Mouse (Mus musculus) macrophage (primary cell): ENCODE measurements around the gene Fos. TPM values are rescaled to one million over a fixed set of nuclear protein-coding genes. Genes with fewer than 3 reads are reported as not detected.

Source experiments
- H3K27ac ChIP-seq: fragments of 350-480 bp; formaldehyde crosslinking; 2 replicates; pipeline ENCODE4 v1.9.0; 2021
- H3K36me3 ChIP-seq: fragments of 350-480 bp; formaldehyde crosslinking; 2 replicates; pipeline ENCODE4 v1.9.0; 2021; ENCODE audit errors: inconsistent target
- H3K4me3 ChIP-seq: fragments of 350-480 bp; formaldehyde crosslinking; 2 replicates; pipeline ENCODE4 v1.9.0; 2021; ENCODE audit errors: inconsistent target
- H3K79me2 ChIP-seq: fragments of 350-480 bp; formaldehyde crosslinking; 2 replicates; pipeline ENCODE4 v1.9.0; 2021; ENCODE audit errors: inconsistent target
- WGBS: methylation state at CpG from one replicate; pipeline ENCODE4 v1.1.7; 2026; ENCODE audit warnings: inconsistent platforms; ENCODE audit not compliant: missing documents; 5-methylcytosine and 5-hydroxymethylcytosine counted together
- polyA plus RNA-seq: library from polyadenylated mRNA; stranded (reverse); fragments of 250-400 nt; gene quantifications from 3 replicates; pipeline ENCODE4 v1.2.4, GENCODE M21; 2018; ENCODE audit warnings: inconsistent platforms
- total RNA-seq, 78 experiments: library from RNA; depleted of rRNA; stranded (reverse); fragments of 250-400 nt; gene quantifications; 1 replicate in 9 of 78; 2 replicates in 24 of 78; 3 replicates in 43 of 78; 4 replicates in 2 of 78; pipeline ENCODE4 v1.2.4; 2018; ENCODE audit warnings: inconsistent platforms in 56 of 78

Gene Fos
- total RNA-seq (2018; cell fraction: chromatin; rRNA removed) = 1,000 to 10,000 TPM in 2 of 26 experiments, 100 to 1,000 TPM in 11, 10 to 100 TPM in 13; 13.7 to 1,974 (median 105) TPM
- 1,000 to 10,000 TPM in 4 of 26 experiments, 100 to 1,000 TPM in 13, 10 to 100 TPM in 9; 10.4 to 2,234 (median 166) TPM for total RNA-seq (2018; cell fraction: cytosol; rRNA removed)
- total RNA-seq (2018; cell fraction: nucleus; rRNA removed) = 1,000 to 10,000 TPM in 3 of 26 experiments, 100 to 1,000 TPM in 13, 10 to 100 TPM in 10; 15.4 to 1,140 (median 154) TPM
- polyA plus RNA-seq = 18.1 to 88.1 TPM (median 21.8 TPM) in 3 replicates

DNA sequence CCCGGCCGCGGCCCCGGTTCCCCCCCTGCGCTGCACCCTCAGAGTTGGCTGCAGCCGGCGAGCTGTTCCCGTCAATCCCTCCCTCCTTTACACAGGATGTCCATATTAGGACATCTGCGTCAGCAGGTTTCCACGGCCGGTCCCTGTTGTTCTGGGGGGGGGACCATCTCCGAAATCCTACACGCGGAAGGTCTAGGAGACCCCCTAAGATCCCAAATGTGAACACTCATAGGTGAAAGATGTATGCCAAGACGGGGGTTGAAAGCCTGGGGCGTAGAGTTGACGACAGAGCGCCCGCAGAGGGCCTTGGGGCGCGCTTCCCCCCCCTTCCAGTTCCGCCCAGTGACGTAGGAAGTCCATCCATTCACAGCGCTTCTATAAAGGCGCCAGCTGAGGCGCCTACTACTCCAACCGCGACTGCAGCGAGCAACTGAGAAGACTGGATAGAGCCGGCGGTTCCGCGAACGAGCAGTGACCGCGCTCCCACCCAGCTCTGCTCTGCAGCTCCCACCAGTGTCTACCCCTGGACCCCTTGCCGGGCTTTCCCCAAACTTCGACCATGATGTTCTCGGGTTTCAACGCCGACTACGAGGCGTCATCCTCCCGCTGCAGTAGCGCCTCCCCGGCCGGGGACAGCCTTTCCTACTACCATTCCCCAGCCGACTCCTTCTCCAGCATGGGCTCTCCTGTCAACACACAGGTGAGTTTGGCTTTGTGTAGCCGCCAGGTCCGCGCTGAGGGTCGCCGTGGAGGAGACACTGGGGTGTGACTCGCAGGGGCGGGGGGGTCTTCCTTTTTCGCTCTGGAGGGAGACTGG, at the start of gene Fos:
TSS of gene Fos (plus strand) at position 410 of the 817 bp plus-strand sequence.
- H3K27ac ChIP-seq = peak within 1 kb of the TSS; percentile 95
- under 1% methylated on average over 42 of the region's 56 CpGs for WGBS

DNA sequence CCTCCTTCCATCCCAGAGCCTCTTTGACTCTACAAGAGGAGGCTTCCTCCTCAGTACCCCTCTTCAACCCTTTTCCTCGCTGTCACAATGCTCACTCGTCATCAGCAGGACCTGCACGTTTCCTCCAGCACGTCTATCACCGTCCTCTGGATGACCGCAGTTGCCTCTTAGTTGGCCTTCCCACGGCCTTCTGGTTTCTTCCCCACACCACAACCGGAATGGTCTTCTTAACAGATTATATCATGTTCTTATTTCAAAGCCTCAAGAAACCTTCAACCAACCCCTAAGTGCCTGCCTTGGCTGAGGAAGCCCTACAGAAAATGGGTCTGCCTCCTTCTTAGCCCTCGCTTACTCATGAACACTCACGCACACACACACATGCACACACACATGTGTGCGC, 48.0 kb upstream of the Fos start:
- Histone ChIP-seq H3K4me3 (no peak overlapping the region), H3K79me2 (no peaks in the 10 kb centered on the region), H3K27ac (no peak overlapping the region), H3K36me3 (no peaks in the 10 kb centered on the region)
- 90% methylated on average over 11 of the region's 11 CpGs for WGBS

More for the DNA sequence above, at the start of gene Fos:
- H3K79me2 ChIP-seq = peaks cover 33% of the 10 kb centered on the region
- H3K4me3 ChIP-seq = peak within 1 kb of the TSS; percentile 85
- H3K36me3 ChIP-seq = no peaks in the 10 kb centered on the region; the same call in none of the 2 replicates

DNA sequence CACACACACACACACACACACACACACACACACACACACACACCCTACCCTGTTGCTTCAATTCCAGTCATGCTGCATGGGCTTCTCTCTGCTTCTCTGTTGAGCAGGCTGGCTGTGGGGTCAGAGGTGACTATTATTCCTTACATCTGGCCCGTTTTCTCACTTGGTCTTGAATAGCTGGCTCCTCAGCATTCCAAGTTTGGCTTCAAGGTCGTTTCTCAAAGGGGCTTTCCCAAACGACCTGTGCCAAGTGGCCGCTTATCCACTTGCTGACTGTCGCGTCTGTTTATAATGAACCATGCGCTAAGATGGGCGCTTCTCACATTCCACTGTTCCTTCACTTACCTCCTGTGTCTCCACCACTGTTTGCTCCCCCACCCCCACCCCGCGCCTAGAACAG, 47.6 kb upstream of the Fos start:
- Histone ChIP-seq H3K79me2 (no peaks in the 10 kb centered on the region), H3K27ac (no peak overlapping the region), H3K36me3 (no peaks in the 10 kb centered on the region), H3K4me3 (no peak overlapping the region)
- WGBS = 90% methylated on average over 10 of the region's 10 CpGs

DNA sequence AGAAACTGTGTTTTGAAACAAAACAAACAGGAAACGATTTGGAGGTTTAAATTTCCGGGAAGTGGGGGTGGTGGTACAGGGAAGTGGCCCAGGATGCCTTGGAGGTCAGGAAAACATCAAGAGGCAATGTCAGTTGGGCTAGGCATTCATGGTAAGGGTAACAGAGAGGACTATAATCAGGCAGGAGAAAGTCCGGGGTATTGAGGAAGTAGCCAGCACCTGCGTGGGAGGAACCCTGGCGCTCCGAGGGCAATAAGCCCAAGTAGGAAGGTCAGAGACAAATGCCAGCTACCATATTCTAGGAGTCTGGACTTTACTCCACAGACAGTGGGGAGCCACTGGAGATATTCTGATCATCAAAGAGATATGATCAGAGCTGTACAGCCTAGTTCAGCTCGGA, 45.9 kb upstream of the Fos start:
- Histone ChIP-seq H3K27ac (no peak overlapping the region), H3K4me3 (no peak overlapping the region), H3K79me2 (no peaks in the 10 kb centered on the region), H3K36me3 (no peaks in the 10 kb centered on the region)
- 34% methylated on average over 7 of the region's 7 CpGs for WGBS

DNA sequence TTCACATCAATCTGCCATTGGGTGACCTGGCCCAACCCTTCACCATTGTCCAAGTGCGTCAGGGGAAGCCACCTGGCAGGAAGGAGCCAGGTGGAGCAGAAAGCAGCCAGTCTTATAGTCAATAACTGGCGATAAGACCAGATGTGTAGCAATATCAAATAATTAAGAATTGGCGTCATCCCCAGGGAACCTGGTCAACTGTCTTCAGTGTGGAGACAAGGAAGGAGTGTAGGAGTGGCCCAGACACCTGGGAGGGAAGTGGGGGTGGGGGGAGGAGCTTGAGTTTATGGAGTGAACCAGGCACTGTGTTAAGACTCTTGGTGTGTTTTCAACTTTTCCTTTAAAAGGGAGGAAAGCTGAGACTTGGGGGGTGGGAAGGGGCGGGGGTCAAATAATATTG, 43.7 kb upstream of the Fos start:
- H3K79me2 ChIP-seq = no peaks in the 10 kb centered on the region
- WGBS = 79% methylated on average over 4 of the region's 4 CpGs
- no peak overlapping the region for H3K4me3 ChIP-seq
- H3K36me3 ChIP-seq = no peaks in the 10 kb centered on the region
- no peak overlapping the region for H3K27ac ChIP-seq

DNA sequence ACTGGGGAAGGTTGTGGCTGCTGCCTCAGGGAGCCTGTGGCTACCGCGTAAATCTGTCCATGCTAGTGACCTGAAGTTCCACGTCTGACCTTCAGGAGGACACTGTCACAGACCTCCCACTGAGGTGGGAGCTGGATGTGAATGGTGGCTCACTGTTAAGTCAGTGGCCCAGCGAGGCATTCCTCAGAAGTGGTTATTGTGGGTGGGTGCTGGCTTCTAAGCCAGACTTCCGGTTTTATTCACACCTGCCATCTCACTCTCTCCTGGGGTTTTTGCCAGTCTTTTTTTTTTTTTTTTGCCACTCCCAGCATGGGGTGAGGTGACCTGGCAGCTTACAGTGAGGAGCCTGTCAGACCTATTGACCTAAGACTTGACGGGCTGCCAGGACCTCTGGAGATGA, 43.3 kb upstream of the Fos start:
- WGBS = 71% methylated on average over 6 of the region's 6 CpGs

DNA sequence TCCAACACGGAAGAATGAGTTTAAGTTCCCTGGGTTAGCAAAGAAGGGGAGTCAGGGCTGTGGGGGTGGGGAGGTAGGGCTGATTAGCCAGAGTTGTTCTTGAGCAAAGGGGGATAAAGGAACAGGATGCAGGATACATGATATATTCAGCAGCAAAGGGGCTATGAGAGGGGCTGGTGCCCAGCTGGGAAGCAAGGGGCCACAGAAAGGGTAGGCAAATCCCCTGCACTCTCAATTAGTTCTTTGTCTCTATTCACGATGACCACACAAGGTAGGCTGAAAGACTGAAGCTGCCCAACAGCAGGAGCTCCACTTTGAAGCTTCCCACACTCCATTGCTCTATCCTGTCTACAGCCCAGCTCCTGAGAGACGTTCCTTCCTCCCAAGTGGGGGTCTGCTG, 39.8 kb upstream of the Fos start:
- no peaks in the 10 kb centered on the region for H3K36me3 ChIP-seq
- WGBS = 85% methylated on average over 3 of the region's 3 CpGs
- no peaks in the 10 kb centered on the region for H3K79me2 ChIP-seq
- H3K27ac ChIP-seq = no peak overlapping the region
- no peak overlapping the region for H3K4me3 ChIP-seq

More for the DNA sequence above, 43.3 kb upstream of the Fos start:
- H3K36me3 ChIP-seq = no peaks in the 10 kb centered on the region
- no peaks in the 10 kb centered on the region for H3K79me2 ChIP-seq
- no peak overlapping the region for H3K27ac ChIP-seq
- no peak overlapping the region for H3K4me3 ChIP-seq

DNA sequence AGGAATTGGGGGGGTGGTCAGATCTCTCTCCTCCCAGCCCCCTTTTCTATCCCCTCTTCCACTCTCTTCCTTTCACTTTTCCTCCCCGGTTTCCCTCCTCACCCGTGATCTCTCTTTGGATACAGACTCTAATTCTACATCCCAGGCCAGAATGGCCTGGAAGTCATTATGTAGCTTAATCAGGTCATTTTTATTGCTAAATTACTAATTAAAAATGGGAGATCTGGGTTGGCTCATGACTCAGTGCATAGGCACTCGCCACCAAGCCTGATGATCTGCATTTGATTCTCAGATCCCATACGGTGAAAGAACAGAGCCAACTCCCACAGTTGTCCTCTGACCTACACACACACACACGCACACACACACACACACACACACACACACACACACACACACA, 39.2 kb upstream of the Fos start:
- no peak overlapping the region for H3K4me3 ChIP-seq
- 96% methylated on average over 4 of the region's 5 CpGs for WGBS
- H3K27ac ChIP-seq = no peak overlapping the region
- no peaks in the 10 kb centered on the region for H3K36me3 ChIP-seq
- H3K79me2 ChIP-seq = no peaks in the 10 kb centered on the region

DNA sequence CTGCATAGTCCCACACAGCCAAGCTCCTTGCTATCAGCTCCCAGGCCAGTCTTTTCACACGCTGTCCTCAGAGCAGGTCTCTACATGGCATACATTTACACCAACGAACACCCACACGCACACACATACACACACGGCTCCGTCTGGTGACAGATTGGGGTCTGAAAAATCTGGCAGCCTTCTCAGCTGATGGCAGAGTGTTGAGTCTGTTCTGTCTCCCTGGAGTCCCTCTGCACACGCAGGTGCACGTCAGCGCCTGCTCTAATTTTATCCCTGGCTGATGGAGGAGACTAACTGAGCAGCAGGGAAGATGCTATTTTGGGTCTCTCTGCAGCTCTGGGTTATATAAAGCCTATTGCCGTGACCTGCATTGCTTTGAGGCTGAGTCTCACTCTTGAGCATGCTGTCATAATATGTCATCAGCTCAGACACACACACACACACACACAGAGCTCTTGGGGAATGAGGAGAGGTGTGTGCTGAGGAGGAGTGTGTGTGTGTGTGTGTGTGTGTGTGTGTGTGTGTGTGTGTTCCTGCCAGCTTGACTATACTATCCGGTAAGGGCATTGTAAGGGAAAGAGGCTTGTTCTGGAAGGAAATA, 37.6 kb upstream of the Fos start:
- Histone ChIP-seq H3K4me3 (no peak overlapping the region), H3K36me3 (no peaks in the 10 kb centered on the region), H3K79me2 (no peaks in the 10 kb centered on the region), H3K27ac (no peak overlapping the region)
- WGBS = 81% methylated on average over 10 of the region's 10 CpGs

DNA sequence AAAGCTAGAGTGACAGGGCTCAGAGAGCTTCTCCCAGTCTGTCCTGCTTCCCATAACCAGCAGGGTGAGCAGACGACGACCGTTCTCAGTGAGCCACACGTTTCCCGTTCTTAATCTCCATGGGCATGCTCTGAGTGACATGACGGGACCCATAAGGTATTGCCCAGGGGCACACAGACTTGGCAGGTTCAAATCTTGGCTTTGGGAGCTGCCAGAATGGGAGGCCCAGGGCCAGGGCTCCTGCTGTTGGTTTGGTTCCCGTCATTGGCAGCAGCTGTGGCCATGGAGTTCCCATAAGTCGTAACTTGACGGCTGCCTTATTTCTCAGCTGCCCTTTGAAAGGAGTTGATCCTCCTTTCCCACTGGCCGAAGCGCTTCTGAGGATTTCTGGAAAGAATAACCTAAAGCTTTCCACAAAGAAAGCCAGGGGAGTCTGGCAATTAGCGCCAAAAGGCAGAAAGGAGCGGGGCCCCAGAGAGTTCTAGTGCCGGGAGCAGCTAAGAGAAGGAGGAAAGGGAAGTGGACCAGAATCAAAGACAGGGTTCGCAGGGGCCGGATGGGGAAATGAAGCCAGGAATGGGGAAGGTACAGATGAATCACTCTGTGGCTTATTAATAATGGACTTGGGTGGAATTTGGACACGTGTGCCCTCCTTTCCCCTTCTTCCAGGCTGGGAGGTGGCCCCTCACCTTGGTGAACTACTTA, 36.4 kb upstream of the Fos start:
- Histone ChIP-seq H3K36me3 (no peaks in the 10 kb centered on the region), H3K79me2 (no peaks in the 10 kb centered on the region), H3K4me3 (no peak overlapping the region), H3K27ac (peak overlapping the region; percentile 51)
- 49% methylated on average over 13 of the region's 17 CpGs for WGBS

DNA sequence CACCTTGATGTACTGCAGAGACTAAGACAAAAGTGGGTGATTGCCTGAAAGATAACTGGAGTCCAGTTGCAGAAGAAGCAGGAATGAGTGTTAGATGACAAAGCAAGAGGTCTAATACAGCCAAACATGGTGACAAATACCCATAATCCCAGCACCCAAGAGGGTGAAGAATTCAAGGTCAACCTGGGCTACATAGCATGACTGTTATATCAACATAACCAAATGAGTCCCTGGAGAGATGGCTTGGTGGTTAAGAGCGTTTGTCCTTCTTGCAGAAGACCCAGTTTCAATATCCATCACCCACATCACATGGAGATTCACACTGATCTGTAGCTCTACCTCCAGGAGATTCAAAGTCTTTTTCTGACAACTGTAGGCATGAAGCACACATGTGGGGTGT, 30.2 kb upstream of the Fos start:
- WGBS = 77% methylated on average over 1 of the region's 1 CpGs
- Histone ChIP-seq H3K36me3 (no peaks in the 10 kb centered on the region), H3K4me3 (no peak overlapping the region), H3K27ac (no peak overlapping the region), H3K79me2 (no peaks in the 10 kb centered on the region)

DNA sequence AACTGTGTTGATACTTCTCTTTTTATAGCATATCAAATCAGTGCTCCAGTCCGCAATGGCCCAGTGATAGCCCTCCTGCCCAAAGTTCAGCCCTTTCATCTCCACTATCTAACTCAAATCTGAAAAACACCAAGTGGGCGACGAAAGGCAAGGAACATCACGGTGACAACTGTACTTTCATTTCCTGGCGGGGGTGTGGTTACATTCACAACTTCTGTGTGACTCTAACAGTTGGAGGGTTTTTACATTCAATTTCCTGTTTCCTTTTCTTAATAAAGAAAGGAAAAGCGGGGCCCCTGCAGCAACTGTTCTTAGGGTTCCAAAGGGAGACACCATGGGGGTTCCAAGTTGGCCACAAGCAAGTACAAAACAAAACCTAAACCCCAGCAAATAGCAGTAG, 29.0 kb upstream of the Fos start:
- Histone ChIP-seq H3K4me3 (peak overlapping the region; percentile 5; the same call in 1 of the 2 replicates), H3K27ac (peak overlapping the region; percentile 32), H3K36me3 (no peaks in the 10 kb centered on the region), H3K79me2 (no peaks in the 10 kb centered on the region)
- WGBS = 5% methylated on average over 6 of the region's 6 CpGs

DNA sequence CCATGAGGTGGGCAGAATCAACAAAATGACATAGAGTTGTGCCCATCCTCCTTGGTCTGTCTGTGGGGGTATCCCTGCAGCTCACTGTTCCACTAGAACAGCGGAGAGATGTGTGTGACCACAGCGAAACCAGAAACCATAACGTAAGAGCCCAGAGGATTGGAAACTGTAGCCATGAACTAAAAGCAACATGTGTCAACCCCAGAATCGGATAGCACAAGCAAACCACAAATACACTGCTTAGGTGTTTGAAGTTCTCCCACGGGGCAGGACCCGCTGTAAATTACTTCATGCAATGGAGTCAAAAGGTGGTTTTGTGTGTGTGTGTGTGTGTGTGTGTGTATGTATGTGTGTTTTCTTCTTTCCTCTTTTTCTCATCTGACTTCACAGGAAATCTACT, 26.7 kb upstream of the Fos start:
- no peak overlapping the region for H3K27ac ChIP-seq
- H3K4me3 ChIP-seq = no peak overlapping the region
- 42% methylated on average over 6 of the region's 6 CpGs for WGBS
- H3K36me3 ChIP-seq = no peaks in the 10 kb centered on the region
- no peaks in the 10 kb centered on the region for H3K79me2 ChIP-seq

DNA sequence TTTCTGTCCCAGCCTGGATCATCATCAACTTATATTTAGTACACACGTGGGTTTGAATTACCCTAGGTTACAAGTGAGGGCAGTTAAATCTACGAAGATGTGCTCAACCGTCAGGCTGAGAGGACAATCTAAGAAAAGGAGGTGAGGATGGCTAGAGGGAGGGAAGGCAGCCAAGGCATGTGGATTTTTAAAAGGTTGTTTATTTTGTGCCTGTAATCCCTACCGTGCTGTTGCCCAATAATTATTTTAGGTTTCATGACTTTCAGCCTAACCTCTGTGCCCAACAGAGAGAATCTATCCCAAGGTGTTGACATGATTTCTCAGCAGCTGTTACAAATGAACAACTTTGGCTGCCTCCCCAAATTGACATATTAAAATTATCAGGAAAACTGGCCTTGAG, 26.2 kb upstream of the Fos start:
- Histone ChIP-seq H3K27ac (no peak overlapping the region), H3K4me3 (no peak overlapping the region), H3K36me3 (no peaks in the 10 kb centered on the region), H3K79me2 (no peaks in the 10 kb centered on the region)
- 77% methylated on average over 4 of the region's 4 CpGs for WGBS
